Mouse (Mus musculus) E14TG2a.4 (cell line): ENCODE measurements around the gene Sbk1.

ENCODE experiments used
- CTCF ChIP-seq: conservative IDR thresholded peaks from 2 replicates; pipeline ENCODE4 v1.5.1; 2014; ENCODE audit warnings: low read length
- NANOG ChIP-seq: IDR thresholded peaks from 2 replicates; pipeline ENCODE4 v1.6.1; 2014; ENCODE audit warnings: borderline replicate concordance, low read length, mixed read lengths
- POU5F1 ChIP-seq: IDR thresholded peaks from 2 replicates; pipeline ENCODE4 v1.6.1; 2014; ENCODE audit warnings: low read length, borderline replicate concordance

GRCm38 (mm10) chr7:126265949-126266348 is 6.5 kb upstream of the Sbk1 start:
- TF ChIP-seq CTCF, result no peak
- TF ChIP-seq POU5F1, result no peak
- TF ChIP-seq NANOG, result no peak
